Mouse (Mus musculus) spleen, postnatal 4 days (tissue): ENCODE data around the gene Gm5431.

Experiments
- DNase-seq, 2 experiments: peaks; one replicate each; pipeline ENCODE4 v3.0.0; 2022; ENCODE audit warnings: low spot score in 2 of 2

The Gm5431 gene

GRCm38 (mm10) chr11:48838879-48839680, 62.9 kb downstream of the Gm5431 start:
- DNase-seq: no peak

GRCm38 (mm10) chr11:48838181-48838797, 63.7 kb downstream of the Gm5431 start:
- peak in 1 of 2 experiments; percentile 42 for DNase-seq
